Mouse (Mus musculus): ENCODE results near the gene Atp7b. TPM values are rescaled to one million over a fixed set of nuclear protein-coding genes. Genes with fewer than 3 reads are reported as not detected.

Atp7b gene
- total RNA-seq, 2 experiments from 2014 or later = 0.37 to 0.55 TPM

GRCm38 (mm10) chr8:21946462-21946861 lies 113.6 kb downstream of the Atp7b start, which contains the start of gene Defb13:
TSS of gene Defb13 (plus strand) at chr8:21946762.
- intact Hi-C loops (cut with DNase I) = no loop called here
- DNase-seq = no peak

Other genes with a start within 250 kb of the Atp7b start
- gene Defb50, start 236.8 kb downstream of the Atp7b start, total RNA-seq (2021) = not detected
- gene Defb2, start 220.4 kb downstream of the Atp7b start, total RNA-seq (2021) = not detected
- gene Defb10, start 201.4 kb downstream of the Atp7b start, total RNA-seq (2021) = not detected
- gene Defb9, start 174.9 kb downstream of the Atp7b start, total RNA-seq (2021) = not detected
- not detected for gene Defb11, start 153.9 kb downstream of the Atp7b start, total RNA-seq (2021)
- gene Defb15, start 127.6 kb downstream of the Atp7b start, total RNA-seq (2021) = not detected
- not detected for gene Defb35, start 122.0 kb downstream of the Atp7b start, total RNA-seq (2021)
- gene Defb13, start 113.5 kb downstream of the Atp7b start, total RNA-seq (2021) = not detected
- gene Fam90a1a, start 101.6 kb downstream of the Atp7b start, total RNA-seq (2021) = not detected
- gene Ccdc70, start 90.5 kb downstream of the Atp7b start, total RNA-seq (2021) = not detected
- 10 to 100 TPM in 1 of 2 experiments, 1 to 10 TPM in 1; 9.1 to 10.8 TPM for gene Alg11, start 416 bp upstream of the Atp7b start, total RNA-seq (2021)
- gene Nek5, start 64.7 kb upstream of the Atp7b start, total RNA-seq (2021) = under 1 TPM in 1 of 2 experiments, not detected in 1; 0.29 TPM
- gene Nek3, start 106.1 kb upstream of the Atp7b start, total RNA-seq (2021) = 1 to 10 TPM; 1.9 to 2.2 TPM
- 1 to 10 TPM; 4.4 to 5.8 TPM for gene Ckap2, start 125.5 kb upstream of the Atp7b start, total RNA-seq (2021)
- gene Vps36, start 132.5 kb upstream of the Atp7b start, total RNA-seq (2021) = 10 to 100 TPM; 27.6 to 28.9 TPM
- gene Thsd1, start 167.0 kb upstream of the Atp7b start, total RNA-seq (2021) = 1 to 10 TPM; 9.2 to 9.6 TPM
- gene Tpte, start 223.1 kb upstream of the Atp7b start, total RNA-seq (2021) = not detected

Data from heart, postnatal 14 days (tissue).